Comparison of ENCODE assay signal across 7 mouse cellular contexts in the genomic region with DNA sequence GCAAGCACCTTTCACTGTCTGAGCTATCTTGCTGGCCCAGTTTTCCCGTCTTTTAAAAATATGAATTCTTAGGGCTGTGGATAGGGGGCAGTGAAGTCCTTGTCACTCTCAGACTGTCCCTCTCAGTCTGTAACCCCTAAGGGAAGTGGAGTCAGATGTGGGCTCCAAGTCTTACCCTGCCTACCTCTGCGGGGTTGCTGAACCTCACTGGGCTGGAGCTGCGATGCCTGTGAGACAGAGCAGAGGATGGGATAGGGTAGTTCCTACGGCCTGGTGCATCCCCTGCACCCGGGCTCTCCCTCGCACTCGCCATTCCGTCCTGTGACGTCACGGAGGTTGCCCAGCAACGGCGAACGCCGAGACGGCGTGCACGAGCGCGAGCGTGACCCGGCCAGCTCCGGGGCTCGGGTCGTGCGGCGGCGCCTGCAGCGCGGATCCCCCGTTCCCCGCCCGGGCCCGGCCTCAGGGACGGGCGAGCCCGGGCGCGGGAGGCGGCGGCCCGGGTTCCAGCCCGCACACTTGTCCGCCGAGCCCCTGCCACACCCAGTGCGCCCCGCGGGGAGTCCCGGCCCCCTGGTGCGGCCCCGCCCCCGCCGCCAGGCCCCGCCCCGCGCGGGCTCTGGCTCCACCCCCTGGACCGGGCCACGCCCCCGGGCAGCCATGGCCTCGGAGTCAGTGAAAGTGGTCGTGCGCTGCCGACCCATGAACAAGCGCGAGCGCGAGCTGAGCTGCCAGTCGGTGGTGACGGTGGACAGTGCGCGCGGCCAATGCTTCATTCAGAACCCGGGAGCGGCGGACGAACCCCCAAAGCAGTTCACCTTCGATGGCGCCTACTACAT. TPM values are rescaled to one million over a fixed set of nuclear protein-coding genes. Genes with fewer than 3 reads are reported as not detected.
A peak's percentile ranks its signal among the peaks of the same experiment; 100 is the strongest.
DNase-seq lines count a peak whose midpoint lies in the region; ATAC-seq and TF ChIP-seq lines count a peak whose summit lies in the region.

No protein-coding gene starts in this region.

- no peak overlapping the region for H3K27ac ChIP-seq in embryonic facial prominence, embryonic 13.5 days
- H3K27ac ChIP-seq in limb, embryonic 15.5 days = no peak overlapping the region
- H3K27ac ChIP-seq in midbrain, postnatal 0 days (ENCODE audit: low read depth, low read length) = peak overlapping the region; percentile 65; the same call in 1 of the 2 replicates

- TF ChIP-seq CTCF in midbrain, postnatal 0 days (IDR thresholded peaks at IDR 0.05) = peak; percentile 69

- H3K36me3 ChIP-seq in embryonic facial prominence, embryonic 13.5 days = no peaks in the 10 kb centered on the region
- H3K36me3 ChIP-seq in limb, embryonic 15.5 days = no peaks in the 10 kb centered on the region
- H3K36me3 ChIP-seq in midbrain, postnatal 0 days (ENCODE audit: insufficient read depth, low read length) = peaks cover 9% of the 10 kb centered on the region

- DNase-seq in adrenal gland, postnatal 36 days = peak; percentile 92 to 93
- peak; percentile 80 to 82 for DNase-seq in heart, adult 9 months (ENCODE audit: low spot score in 2 of 2)
- peak; percentile 80 for DNase-seq in kidney, adult 9 months
- peak; percentile 85 for DNase-seq in midbrain, postnatal 0 days (ENCODE audit: low spot score)
- DNase-seq in spleen, postnatal 10 days (ENCODE audit: low spot score in 2 of 2) = peak; percentile 83 to 91

- ATAC-seq in embryonic facial prominence, embryonic 13.5 days (ENCODE audit: insufficient number of reproducible peaks, insufficient read depth, low FRiP score, low TSS enrichment, low read depth) = peak; percentile 82
- ATAC-seq in limb, embryonic 15.5 days (ENCODE audit: insufficient number of reproducible peaks, low FRiP score, low TSS enrichment, low read depth) = peak; percentile 84
- ATAC-seq in midbrain, postnatal 0 days (ENCODE audit: low FRiP score) = peak; percentile 88

- WGBS in embryonic facial prominence, embryonic 13.5 days = under 1% methylated on average over 75 of the region's 78 CpGs
- under 1% methylated on average over 68 of the region's 78 CpGs for WGBS in limb, embryonic 15.5 days
- under 1% methylated on average over 64 of the region's 78 CpGs for WGBS in midbrain, postnatal 0 days

- H3K4me2 ChIP-seq in embryonic facial prominence, embryonic 13.5 days = peak overlapping the region; percentile 84
- H3K4me2 ChIP-seq in limb, embryonic 15.5 days = peak overlapping the region; percentile 84
- peak overlapping the region; percentile 81 for H3K4me2 ChIP-seq in midbrain, postnatal 0 days (ENCODE audit: low read depth, low read length, poor library complexity, severe bottlenecking)

- peak overlapping the region; percentile 69 for H3K9ac ChIP-seq in embryonic facial prominence, embryonic 13.5 days
- peak overlapping the region; percentile 17; the same call in 1 of the 2 replicates for H3K9ac ChIP-seq in limb, embryonic 15.5 days
- H3K9ac ChIP-seq in midbrain, postnatal 0 days (replicated peaks; ENCODE audit: low read length, poor library complexity, severe bottlenecking) = peak overlapping the region; percentile 69

- no peaks in the 10 kb centered on the region for H3K9me3 ChIP-seq in embryonic facial prominence, embryonic 13.5 days
- no peaks in the 10 kb centered on the region for H3K9me3 ChIP-seq in limb, embryonic 15.5 days
- H3K9me3 ChIP-seq in midbrain, postnatal 0 days (ENCODE audit: low read length) = no peaks in the 10 kb centered on the region

- peaks cover 7% of the 10 kb centered on the region for H3K4me1 ChIP-seq in embryonic facial prominence, embryonic 13.5 days
- H3K4me1 ChIP-seq in limb, embryonic 15.5 days = 0 out of 2 replicates have a peak, but pooled peaks cover 10% of the 10 kb centered on the region
- H3K4me1 ChIP-seq in midbrain, postnatal 0 days (ENCODE audit: insufficient read depth, low read length) = no peaks in the 10 kb centered on the region

- peaks cover 20% of the 10 kb centered on the region for H3K27me3 ChIP-seq in embryonic facial prominence, embryonic 13.5 days
- peaks cover 17% of the 10 kb centered on the region for H3K27me3 ChIP-seq in limb, embryonic 15.5 days
- 0 out of 2 replicates have a peak, but pooled peaks cover 3% of the 10 kb centered on the region for H3K27me3 ChIP-seq in midbrain, postnatal 0 days (ENCODE audit: insufficient read depth, low read length)

- H3K4me3 ChIP-seq in embryonic facial prominence, embryonic 13.5 days = peak overlapping the region; percentile 70
- peak overlapping the region; percentile 77 for H3K4me3 ChIP-seq in limb, embryonic 15.5 days
- peak overlapping the region; percentile 73 for H3K4me3 ChIP-seq in midbrain, postnatal 0 days (ENCODE audit: low read depth, low read length)

RNA-seq across cellular contexts. Expression of gene Kif17, which starts 11.8 kb away (rescaled TPM):
- total RNA-seq in adrenal gland, postnatal 36 days (2021) = 1 to 10 TPM; 1.6 to 3.5 TPM
- polyA plus RNA-seq in embryonic facial prominence, embryonic 13.5 days (2015; fragmentation: Nextera tagmentation; extraction: Ambion mirVana) = 1.4 and 1.7 TPM in 2 replicates
- polyA plus RNA-seq in limb, embryonic 15.5 days (2015; fragmentation: Nextera tagmentation; extraction: Ambion mirVana) = 1.4 and 1.9 TPM in 2 replicates
- total RNA-seq in midbrain, postnatal 0 days (2014; rRNA removed) = 3.3 and 5.0 TPM in 2 replicates
- 6.0 and 6.3 TPM in 2 replicates for polyA plus RNA-seq in midbrain, postnatal 0 days (2015; fragmentation: Nextera tagmentation; extraction: Ambion mirVana)

RNA-seq across cellular contexts. Expression of gene Sh2d5, which starts 11.9 kb away (rescaled TPM):
- 1 to 10 TPM in 1 of 2 experiments, under 1 TPM in 1; 0.92 to 2.9 TPM for total RNA-seq in adrenal gland, postnatal 36 days (2021)
- 0.79 and 1.2 TPM in 2 replicates for polyA plus RNA-seq in embryonic facial prominence, embryonic 13.5 days (2015; fragmentation: Nextera tagmentation; extraction: Ambion mirVana)
- polyA plus RNA-seq in limb, embryonic 15.5 days (2015; fragmentation: Nextera tagmentation; extraction: Ambion mirVana) = 0.27 and 0.40 TPM in 2 replicates
- 23.8 and 29.8 TPM in 2 replicates for total RNA-seq in midbrain, postnatal 0 days (2014; rRNA removed)
- polyA plus RNA-seq in midbrain, postnatal 0 days (2015; fragmentation: Nextera tagmentation; extraction: Ambion mirVana) = 18.4 and 19.2 TPM in 2 replicates

RNA-seq across cellular contexts. Expression of gene Ddost, which starts 42.5 kb away (rescaled TPM):
- 100 to 1,000 TPM; 127 to 132 TPM for total RNA-seq in adrenal gland, postnatal 36 days (2021)
- 317 and 321 TPM in 2 replicates for polyA plus RNA-seq in embryonic facial prominence, embryonic 13.5 days (2015; fragmentation: Nextera tagmentation; extraction: Ambion mirVana)
- polyA plus RNA-seq in limb, embryonic 15.5 days (2015; fragmentation: Nextera tagmentation; extraction: Ambion mirVana) = 395 and 402 TPM in 2 replicates
- total RNA-seq in midbrain, postnatal 0 days (2014; rRNA removed) = 203 and 215 TPM in 2 replicates
- 207 and 220 TPM in 2 replicates for polyA plus RNA-seq in midbrain, postnatal 0 days (2015; fragmentation: Nextera tagmentation; extraction: Ambion mirVana)

RNA-seq across cellular contexts. Expression of gene Hp1bp3, which starts 46.0 kb away (rescaled TPM):
- total RNA-seq in adrenal gland, postnatal 36 days (2021) = 100 to 1,000 TPM; 192 to 251 TPM
- 218 and 228 TPM in 2 replicates for polyA plus RNA-seq in embryonic facial prominence, embryonic 13.5 days (2015; fragmentation: Nextera tagmentation; extraction: Ambion mirVana)
- polyA plus RNA-seq in limb, embryonic 15.5 days (2015; fragmentation: Nextera tagmentation; extraction: Ambion mirVana) = 155 and 164 TPM in 2 replicates
- total RNA-seq in midbrain, postnatal 0 days (2014; rRNA removed) = 165 and 177 TPM in 2 replicates
- polyA plus RNA-seq in midbrain, postnatal 0 days (2015; fragmentation: Nextera tagmentation; extraction: Ambion mirVana) = 175 and 200 TPM in 2 replicates

Comparison
In these comparisons a context has a peak if more than half of its experiments do, and no peak if none do; other contexts are left out.
1. H3K9ac ChIP-seq: peak in every context shown above with its lines; median percentile 69 in embryonic facial prominence, embryonic 13.5 days; 69 in midbrain, postnatal 0 days; 17 in limb, embryonic 15.5 days.